Mouse (Mus musculus) spleen, adult 2 months (tissue): Measurements from ENCODE around the gene Gm9970.

Experiments used
- CTCF ChIP-seq: fragments of 200-500 bp; IDR thresholded peaks from 2 replicates; pipeline ENCODE4 v1.5.1; 2011; ENCODE audit warnings: mild to moderate bottlenecking, inconsistent platforms; ENCODE audit not compliant: insufficient read depth, insufficient read length, insufficient replicate concordance; ENCODE audit errors: extremely low read depth
- POLR2A ChIP-seq: fragments of 200-500 bp; IDR thresholded peaks from 2 replicates; pipeline ENCODE4 v1.6.1; 2011; ENCODE audit warnings: low read depth, low read length, inconsistent platforms

DNA sequence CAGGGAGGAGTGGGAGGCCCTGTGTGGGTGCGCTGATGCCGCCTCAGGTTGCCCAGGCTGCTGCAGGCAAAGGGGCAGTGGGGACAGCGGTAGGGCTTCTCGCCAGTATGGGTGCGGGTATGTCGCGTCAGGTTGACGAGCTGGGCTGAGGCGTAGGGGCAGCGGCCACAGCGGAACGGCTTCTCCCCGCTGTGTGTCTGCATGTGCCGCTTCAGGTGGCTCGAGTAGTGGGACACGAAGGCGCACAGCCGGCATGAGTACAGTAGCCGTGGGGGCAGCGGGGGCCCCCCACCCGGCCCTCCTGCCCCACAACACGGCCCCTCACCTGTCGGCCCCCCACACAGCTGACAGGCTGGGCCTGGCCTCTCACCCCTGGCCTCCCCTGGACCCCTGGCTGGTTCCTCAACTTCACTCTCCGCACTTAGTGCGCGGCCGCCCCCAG is 40.7 kb downstream of the Gm9970 start:
- TF ChIP-seq CTCF, result no peak
- no peak for TF ChIP-seq POLR2A
